Mouse (Mus musculus) liver, adult (tissue): ENCODE measurements around the gene Igfbp6.
A peak's percentile ranks its signal among the peaks of the same experiment; 100 is the strongest.

Experiments used
- GATA4 ChIP-seq: IDR thresholded peaks from 2 replicates; pipeline ENCODE4 v1.6.1; 2014; ENCODE audit warnings: mild to moderate bottlenecking, low read length; ENCODE audit not compliant: insufficient replicate concordance

Igfbp6 gene

GRCm38 (mm10) chr15:102146089-102146488 is 1.9 kb downstream of the Igfbp6 start:
- TF ChIP-seq GATA4 = no peak

- TF ChIP-seq GATA4 = no peak
Measured at GRCm38 (mm10) chr15:102146882-102147281, 2.7 kb downstream of the Igfbp6 start.

- no peak for TF ChIP-seq GATA4
Measured at GRCm38 (mm10) chr15:102147674-102148402, 3.7 kb downstream of the Igfbp6 start.

GRCm38 (mm10) chr15:102149561-102149960 is 5.4 kb downstream of the Igfbp6 start:
- TF ChIP-seq GATA4 = peak; percentile 99

GRCm38 (mm10) chr15:102150301-102151135 is 6.4 kb downstream of the Igfbp6 start, which contains the start of gene Soat2:
Gene Soat2, plus strand, starts transcription at chr15:102150526.
- peak; percentile 93; the same call in 1 of the 2 replicates for TF ChIP-seq GATA4

GRCm38 (mm10) chr15:102152646-102153045 is 8.5 kb downstream of the Igfbp6 start:
- TF ChIP-seq GATA4 = no peak

GRCm38 (mm10) chr15:102156836-102157235 is 12.7 kb downstream of the Igfbp6 start:
- TF ChIP-seq GATA4 = no peak

GRCm38 (mm10) chr15:102160415-102161060 is 16.4 kb downstream of the Igfbp6 start:
- no peak for TF ChIP-seq GATA4

- no peak for TF ChIP-seq GATA4
Measured at GRCm38 (mm10) chr15:102163900-102164693, 19.9 kb downstream of the Igfbp6 start.

- TF ChIP-seq GATA4 = no peak
Measured at GRCm38 (mm10) chr15:102165468-102166100, 21.4 kb downstream of the Igfbp6 start.

- TF ChIP-seq GATA4 = no peak
Measured at GRCm38 (mm10) chr15:102167620-102168021, 23.5 kb downstream of the Igfbp6 start.

- no peak for TF ChIP-seq GATA4
Measured at GRCm38 (mm10) chr15:102169064-102169463, 24.9 kb downstream of the Igfbp6 start.

GRCm38 (mm10) chr15:102173581-102173980 is 29.4 kb downstream of the Igfbp6 start:
- TF ChIP-seq GATA4 = no peak

GRCm38 (mm10) chr15:102175736-102176319 is 31.7 kb downstream of the Igfbp6 start:
- no peak for TF ChIP-seq GATA4
